Mouse (Mus musculus): ENCODE data around the gene Rasgrp2.

DNA sequence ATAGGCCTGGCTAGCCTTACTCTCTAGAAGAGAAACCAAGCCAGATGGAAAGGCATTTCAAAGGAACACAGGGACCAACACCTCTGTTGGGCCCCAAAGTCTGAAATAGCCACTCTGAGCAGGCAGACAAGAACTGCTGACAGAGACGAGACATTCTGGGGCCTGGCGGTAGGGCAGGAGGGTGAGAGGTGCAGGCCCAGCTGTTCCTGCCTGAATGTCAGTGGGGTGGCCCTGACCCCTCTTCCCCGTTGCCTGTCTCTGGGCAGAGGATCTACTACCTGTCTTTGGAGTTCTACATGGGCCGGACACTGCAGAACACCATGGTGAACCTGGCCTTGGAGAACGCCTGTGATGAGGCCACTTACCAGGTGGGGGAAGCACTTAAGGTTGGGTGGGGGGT lies 13.7 kb upstream of the Rasgrp2 start:
- TF ChIP-seq CTCF (IDR thresholded peaks at IDR 0.05; ENCODE audit: control insufficient read depth, insufficient read depth, insufficient replicate concordance, low read depth, low read length) (no peak), POLR2A (IDR thresholded peaks at IDR 0.05; ENCODE audit: control insufficient read depth, low read depth, low read length) (no peak)
